In the genomic region with DNA sequence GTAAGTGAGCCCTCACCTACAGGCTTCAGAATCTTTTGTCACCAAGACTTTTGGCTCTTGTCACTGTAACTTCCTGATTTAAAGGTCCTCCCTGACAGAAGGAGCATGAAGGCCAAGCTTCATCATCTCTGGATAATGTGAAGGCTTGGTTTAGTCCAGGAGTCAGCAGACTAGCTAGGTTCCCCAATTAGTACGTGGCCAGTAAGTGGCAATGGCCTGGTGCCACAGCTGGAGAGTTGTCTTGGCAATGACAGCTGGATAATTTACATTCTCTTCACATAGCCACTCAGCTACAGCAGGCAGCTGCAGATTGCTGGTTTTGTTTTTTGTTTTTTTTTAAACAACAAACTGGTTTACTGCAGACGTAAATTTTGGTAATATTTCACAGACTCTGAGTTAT, we compare ENCODE assay signal across 16 mouse cellular contexts. TPM values are rescaled to one million over a fixed set of nuclear protein-coding genes. Genes with fewer than 3 reads are reported as not detected.
A peak's percentile ranks its signal among the peaks of the same experiment; 100 is the strongest.
DNase-seq lines count a peak whose midpoint lies in the region; TF ChIP-seq lines count a peak whose summit lies in the region.
"Had no signal": no experiment of that assay in that cellular context is flagged by ENCODE, and none has a peak within 500 bp of the region (broad histone marks: within the 10 kb centered on the region; RNA-seq: fewer than 3 reads in every experiment).

No protein-coding gene starts in this region.

- H3K27ac ChIP-seq in left cerebral cortex, adult 2 months = peak overlapping the region; percentile 78
- peak overlapping the region; percentile 18; the same call in 1 of the 2 replicates for H3K27ac ChIP-seq in cortical plate, adult 2 months (ENCODE audit: insufficient read depth, low read length)
- H3K27ac ChIP-seq: embryonic facial prominence, embryonic 15.5 days; hindbrain, embryonic 13.5 days; limb, embryonic 12.5 days; midbrain, embryonic 10.5 days; stomach, embryonic 15.5 days had no signal

- H3K4me3 ChIP-seq in left cerebral cortex, adult 2 months = no peak overlapping the region
- no peak overlapping the region for H3K4me3 ChIP-seq in cortical plate, adult 2 months (ENCODE audit: insufficient read depth, low read length)
- H3K4me3 ChIP-seq: embryonic facial prominence, embryonic 15.5 days; hindbrain, embryonic 13.5 days; limb, embryonic 12.5 days; midbrain, embryonic 10.5 days; stomach, embryonic 15.5 days had no signal

- TF ChIP-seq POLR2A in cortical plate, adult 2 months (IDR thresholded peaks at IDR 0.05; ENCODE audit: extremely low read depth, insufficient read depth, low read length) = no peak

- peak; percentile 68 to 73 for DNase-seq in heart, adult 18-20 months
- DNase-seq in heart, postnatal 25 days (ENCODE audit: low spot score) = no peak
- DNase-seq in left cerebral cortex, adult 2 months (ENCODE audit: extremely low spot score in 1 of 2, low spot score in 2 of 2) = no peak
- DNase-seq in left cerebral cortex, postnatal 25 days (ENCODE audit: low spot score in 2 of 2) = no peak
- DNase-seq in adipocyte (ENCODE audit: low spot score) = peak; percentile 32
- no peak for DNase-seq in urinary bladder, postnatal 25 days (ENCODE audit: low spot score)
- DNase-seq in thymus, postnatal 25 days = no peak
- DNase-seq: adrenal gland, postnatal 25 days; cerebellum, adult 11 months; kidney, adult 9 months had no signal

- peaks cover 3% of the 10 kb centered on the region; the same call in 1 of the 2 replicates for H3K4me1 ChIP-seq in cortical plate, adult 2 months (ENCODE audit: control insufficient read depth, insufficient read depth, low read length)
- H3K4me1 ChIP-seq: limb, embryonic 12.5 days; stomach, embryonic 15.5 days had no signal

- intact Hi-C loops in heart, postnatal 25 days (cut with DNase I) = loop anchor here (5.0 kb wide), 1 partner anchor 298 kb away; no protein-coding TSS in a partner anchor
- intact Hi-C loops in left cerebral cortex, adult 2 months (cut with DNase I) = loop anchor here (5.0 kb wide), 1 partner anchor 188 kb away; no protein-coding TSS in a partner anchor
- intact Hi-C loops in left cerebral cortex, postnatal 25 days (cut with DNase I) = loop anchor here (10.0 kb wide), 1 partner anchor 300 kb away; no protein-coding TSS in a partner anchor

- TF ChIP-seq CTCF in left cerebral cortex, adult 2 months (IDR thresholded peaks at IDR 0.05) = no peak
- no peak for TF ChIP-seq CTCF in cortical plate, adult 2 months (IDR thresholded peaks at IDR 0.05; ENCODE audit: extremely low read depth, insufficient read depth, low read length)

RNA-seq across cellular contexts. Expression of gene Rnf216, which starts 47.6 kb away (rescaled TPM):
- total RNA-seq in heart, adult 18-20 months (2021) = 10 to 100 TPM; 23.3 to 25.7 TPM
- total RNA-seq in heart, postnatal 25 days (2021) = 10 to 100 TPM; 22.8 to 26.2 TPM
- 10 to 100 TPM; 40.7 to 47.8 TPM for total RNA-seq in left cerebral cortex, adult 2 months (2021)
- 10 to 100 TPM; 42.6 to 42.8 TPM for total RNA-seq in left cerebral cortex, postnatal 25 days (2021)
- 27.7 and 28.5 TPM in 2 replicates for polyA plus RNA-seq in cortical plate, adult 2 months (2012; rRNA removed)

Comparison
In these comparisons a context has a peak if more than half of its experiments do, and no peak if none do; other contexts are left out.
1. DNase-seq: peak in heart, adult 18-20 months (2 of 2) and adipocyte (single experiment); none in heart, postnatal 25 days (single experiment), left cerebral cortex, adult 2 months (0 of 2), left cerebral cortex, postnatal 25 days (0 of 2), urinary bladder, postnatal 25 days (single experiment) and thymus, postnatal 25 days (single experiment).